Mouse (Mus musculus): ENCODE data around the gene Olfr933. TPM values are rescaled to one million over a fixed set of nuclear protein-coding genes. Genes with fewer than 3 reads are reported as not detected.

The Olfr933 gene
- not detected in 2 replicates for polyA plus RNA-seq (2015; fragmentation: Nextera tagmentation; extraction: Ambion mirVana)

DNA sequence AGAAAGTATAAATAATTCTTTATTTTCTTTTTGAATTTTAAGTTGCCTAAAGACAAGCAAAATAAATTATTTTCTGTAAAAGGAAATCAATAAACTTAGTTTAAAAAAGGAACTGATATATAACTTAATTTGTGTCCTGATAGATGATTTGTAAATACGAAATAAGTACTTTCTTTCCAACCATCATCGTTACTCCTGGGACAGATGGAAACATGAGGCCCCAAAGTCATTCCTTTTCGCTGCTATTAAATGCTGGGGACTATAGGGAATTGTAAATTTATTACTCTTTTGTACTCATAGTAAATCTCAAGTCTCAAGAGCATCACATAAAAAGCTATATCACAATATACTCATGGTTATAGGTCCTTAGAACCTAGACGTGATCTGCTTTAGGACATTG is at the start of gene Olfr933:
Olfr933 (plus strand) TSS at position 301 of the 400 bp plus-strand sequence.
- H3K4me1 ChIP-seq = no peaks in the 10 kb centered on the region
- no peak within 1 kb of the TSS for H3K27ac ChIP-seq
- H3K4me2 ChIP-seq = no peak within 1 kb of the TSS
- H3K9ac ChIP-seq = no peak within 1 kb of the TSS
- H3K4me3 ChIP-seq = no peak within 1 kb of the TSS
- no peaks in the 10 kb centered on the region for H3K27me3 ChIP-seq
- H3K9me3 ChIP-seq (replicated peaks) = no peaks in the 10 kb centered on the region
- H3K36me3 ChIP-seq (ENCODE audit: poor library complexity, severe bottlenecking) = no peaks in the 10 kb centered on the region
- ATAC-seq = no peak
- WGBS = 84% methylated on average over 4 of the region's 4 CpGs

DNA sequence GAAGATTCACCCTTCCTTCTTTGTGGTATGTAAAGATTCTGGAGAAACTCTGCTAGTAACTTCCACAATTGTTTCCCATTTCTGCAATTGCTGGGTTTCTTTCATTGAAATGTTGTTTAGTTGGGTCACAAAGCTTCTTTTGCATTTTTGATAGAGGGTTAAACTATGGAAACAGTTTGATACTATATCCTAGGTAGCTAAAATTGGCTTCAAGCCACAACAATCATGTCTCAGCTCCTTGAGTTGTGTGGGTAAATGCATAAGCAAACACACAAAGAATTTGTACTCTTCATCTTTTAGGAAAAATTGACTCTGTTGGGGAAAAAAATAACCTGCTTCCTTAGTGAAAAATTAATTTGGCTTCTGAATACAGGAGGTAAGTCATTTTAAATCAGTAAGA is 42.6 kb upstream of the Olfr933 start, which contains the start of gene Olfr930:
Olfr930 (plus strand) TSS at position 301 of the 400 bp plus-strand sequence.
- no peaks in the 10 kb centered on the region for H3K36me3 ChIP-seq (ENCODE audit: poor library complexity, severe bottlenecking)
- H3K27me3 ChIP-seq = no peaks in the 10 kb centered on the region
- H3K9me3 ChIP-seq (replicated peaks) = no peaks in the 10 kb centered on the region
- no peak within 1 kb of the TSS for H3K27ac ChIP-seq
- H3K9ac ChIP-seq = no peak within 1 kb of the TSS
- H3K4me1 ChIP-seq = no peaks in the 10 kb centered on the region
- ATAC-seq = no peak
- no peak within 1 kb of the TSS for H3K4me2 ChIP-seq
- no peak within 1 kb of the TSS for H3K4me3 ChIP-seq

GRCm38 (mm10) chr9:38953401-38954123 is 18.6 kb upstream of the Olfr933 start:
- WGBS = 80% methylated on average over 7 of the region's 7 CpGs
- H3K36me3 ChIP-seq (ENCODE audit: poor library complexity, severe bottlenecking) = no peaks in the 10 kb centered on the region
- H3K27ac ChIP-seq = no peak overlapping the region
- H3K9ac ChIP-seq = no peak overlapping the region
- H3K4me2 ChIP-seq = no peak overlapping the region
- no peak for ATAC-seq
- no peaks in the 10 kb centered on the region for H3K4me1 ChIP-seq
- no peak overlapping the region for H3K4me3 ChIP-seq
- 0 out of 2 replicates have a peak, but pooled peaks cover 2% of the 10 kb centered on the region for H3K9me3 ChIP-seq (replicated peaks)
- no peaks in the 10 kb centered on the region for H3K27me3 ChIP-seq

DNA sequence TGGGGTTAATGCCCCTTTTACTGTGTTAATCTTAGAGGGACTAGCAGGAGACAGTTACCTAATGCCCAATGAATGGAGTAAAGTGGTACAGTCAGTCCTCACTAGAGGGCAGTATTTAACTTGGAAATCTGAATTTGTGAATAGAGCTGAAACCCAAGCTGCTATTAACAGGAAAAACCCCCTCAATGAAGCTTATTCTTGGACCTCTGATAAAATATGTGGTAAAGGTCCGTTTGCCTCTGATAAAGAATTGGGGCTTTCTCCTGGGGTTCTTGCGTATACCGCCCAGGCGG is 18.0 kb upstream of the Olfr933 start:
- H3K9me3 ChIP-seq (replicated peaks) = 0 out of 2 replicates have a peak, but pooled peaks cover 2% of the 10 kb centered on the region
- H3K27ac ChIP-seq = no peak overlapping the region
- H3K4me1 ChIP-seq = no peaks in the 10 kb centered on the region
- no peak overlapping the region for H3K9ac ChIP-seq
- no peak for ATAC-seq
- 90% methylated on average over 4 of the region's 4 CpGs for WGBS
- no peaks in the 10 kb centered on the region for H3K36me3 ChIP-seq (ENCODE audit: poor library complexity, severe bottlenecking)
- H3K27me3 ChIP-seq = no peaks in the 10 kb centered on the region
- H3K4me2 ChIP-seq = no peak overlapping the region
- no peak overlapping the region for H3K4me3 ChIP-seq

- no peak within 1 kb of the TSS for H3K27ac ChIP-seq
- no peaks in the 10 kb centered on the region for H3K4me1 ChIP-seq
- no peaks in the 10 kb centered on the region for H3K9me3 ChIP-seq (replicated peaks)
- H3K9ac ChIP-seq = no peak within 1 kb of the TSS
- no peaks in the 10 kb centered on the region for H3K36me3 ChIP-seq (ENCODE audit: poor library complexity, severe bottlenecking)
- no peak within 1 kb of the TSS for H3K4me3 ChIP-seq
- no peaks in the 10 kb centered on the region for H3K27me3 ChIP-seq
- 90% methylated on average over 2 of the region's 2 CpGs for WGBS
- H3K4me2 ChIP-seq = no peak within 1 kb of the TSS
- no peak for ATAC-seq
Measured at GRCm38 (mm10) chr9:38988215-38988614, 16.1 kb downstream of the Olfr933 start, which contains the start of gene Olfr934. TSS of gene Olfr934 (minus strand) at chr9:38988315.

DNA sequence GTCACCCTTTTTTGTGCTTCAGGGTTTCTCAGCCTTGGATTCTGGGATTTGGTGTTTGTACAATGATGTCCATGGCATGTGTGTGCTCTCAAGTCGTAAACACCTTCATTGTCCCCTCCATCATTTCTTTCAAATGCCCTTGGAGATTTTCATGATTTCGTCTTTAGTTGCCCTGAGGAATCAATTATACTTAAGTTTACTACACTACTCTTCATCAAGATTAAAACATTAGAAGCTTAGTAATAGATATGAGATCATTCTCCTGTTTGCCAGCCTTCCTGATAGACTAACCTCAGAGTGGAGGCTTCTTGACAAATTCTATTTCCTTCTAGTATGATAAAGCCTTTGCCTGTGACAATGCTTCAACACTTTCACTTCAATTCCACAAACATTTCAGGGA is 27.5 kb downstream of the Olfr933 start, which contains the start of gene Olfr935:
Olfr935 (minus strand) TSS at position 101 of the 400 bp plus-strand sequence.
- Histone ChIP-seq H3K27ac (no peak within 1 kb of the TSS), H3K27me3 (no peaks in the 10 kb centered on the region), H3K4me3 (no peak within 1 kb of the TSS), H3K4me1 (no peaks in the 10 kb centered on the region), H3K9me3 (replicated peaks) (no peaks in the 10 kb centered on the region), H3K36me3 (ENCODE audit: poor library complexity, severe bottlenecking) (no peaks in the 10 kb centered on the region), H3K4me2 (no peak within 1 kb of the TSS), H3K9ac (no peak within 1 kb of the TSS)
- ATAC-seq = no peak
- 84% methylated on average over 2 of the region's 2 CpGs for WGBS

- WGBS = 88% methylated on average over 1 of the region's 1 CpGs
- ATAC-seq = no peak
Measured at GRCm38 (mm10) chr9:39023277-39023676, 51.2 kb downstream of the Olfr933 start, which contains the start of gene Olfr146. TSS of gene Olfr146 (minus strand) at chr9:39023377.

More at GRCm38 (mm10) chr9:39023277-39023676, 51.2 kb downstream of the Olfr933 start, which contains the start of gene Olfr146:
- no peaks in the 10 kb centered on the region for H3K4me1 ChIP-seq
- no peak within 1 kb of the TSS for H3K27ac ChIP-seq
- H3K4me3 ChIP-seq = no peak within 1 kb of the TSS
- no peaks in the 10 kb centered on the region for H3K9me3 ChIP-seq (replicated peaks)
- no peak within 1 kb of the TSS for H3K9ac ChIP-seq
- no peaks in the 10 kb centered on the region for H3K36me3 ChIP-seq (ENCODE audit: poor library complexity, severe bottlenecking)
- H3K27me3 ChIP-seq = no peaks in the 10 kb centered on the region
- no peak within 1 kb of the TSS for H3K4me2 ChIP-seq

Other genes with a start within 250 kb of the Olfr933 start
- not detected in 2 replicates for gene Olfr920, start 220.0 kb upstream of the Olfr933 start, polyA plus RNA-seq (2015; fragmentation: Nextera tagmentation; extraction: Ambion mirVana)
- not detected in 2 replicates for gene Olfr921, start 199.2 kb upstream of the Olfr933 start, polyA plus RNA-seq (2015; fragmentation: Nextera tagmentation; extraction: Ambion mirVana)
- not detected in 2 replicates for gene Olfr922, start 157.7 kb upstream of the Olfr933 start, polyA plus RNA-seq (2015; fragmentation: Nextera tagmentation; extraction: Ambion mirVana)
- not detected in 2 replicates for gene Olfr923, start 145.8 kb upstream of the Olfr933 start, polyA plus RNA-seq (2015; fragmentation: Nextera tagmentation; extraction: Ambion mirVana)
- gene Olfr924, start 127.9 kb upstream of the Olfr933 start, polyA plus RNA-seq (2015; fragmentation: Nextera tagmentation; extraction: Ambion mirVana) = not detected in 2 replicates
- not detected in 2 replicates for gene Olfr26, start 117.3 kb upstream of the Olfr933 start, polyA plus RNA-seq (2015; fragmentation: Nextera tagmentation; extraction: Ambion mirVana)
- not detected in 2 replicates for gene Olfr926, start 95.2 kb upstream of the Olfr933 start, polyA plus RNA-seq (2015; fragmentation: Nextera tagmentation; extraction: Ambion mirVana)
- not detected in 2 replicates for gene Olfr930, start 42.5 kb upstream of the Olfr933 start, polyA plus RNA-seq (2015; fragmentation: Nextera tagmentation; extraction: Ambion mirVana)
- gene Olfr934, start 16.0 kb downstream of the Olfr933 start, polyA plus RNA-seq (2015; fragmentation: Nextera tagmentation; extraction: Ambion mirVana) = not detected in 2 replicates
- gene Olfr935, start 27.4 kb downstream of the Olfr933 start, polyA plus RNA-seq (2015; fragmentation: Nextera tagmentation; extraction: Ambion mirVana) = not detected in 2 replicates
- gene Olfr146, start 51.1 kb downstream of the Olfr933 start, polyA plus RNA-seq (2015; fragmentation: Nextera tagmentation; extraction: Ambion mirVana) = not detected in 2 replicates
- not detected in 2 replicates for gene Olfr937, start 92.6 kb downstream of the Olfr933 start, polyA plus RNA-seq (2015; fragmentation: Nextera tagmentation; extraction: Ambion mirVana)
- not detected in 2 replicates for gene Olfr938, start 106.6 kb downstream of the Olfr933 start, polyA plus RNA-seq (2015; fragmentation: Nextera tagmentation; extraction: Ambion mirVana)
- not detected in 2 replicates for gene Olfr27, start 155.8 kb downstream of the Olfr933 start, polyA plus RNA-seq (2015; fragmentation: Nextera tagmentation; extraction: Ambion mirVana)
- gene Olfr943, start 194.0 kb downstream of the Olfr933 start, polyA plus RNA-seq (2015; fragmentation: Nextera tagmentation; extraction: Ambion mirVana) = not detected in 2 replicates
- not detected in 2 replicates for gene Olfr944, start 229.6 kb downstream of the Olfr933 start, polyA plus RNA-seq (2015; fragmentation: Nextera tagmentation; extraction: Ambion mirVana)